Mouse (Mus musculus) subcutaneous adipose tissue, adult 2 months (tissue): ENCODE measurements around the gene Reps2. TPM values are rescaled to one million over a fixed set of nuclear protein-coding genes. Genes with fewer than 3 reads are reported as not detected.

Experiments used
- polyA plus RNA-seq: library from polyadenylated mRNA; depleted of rRNA; stranded (reverse); fragments of >200 nt; gene quantifications from 2 replicates; pipeline ENCODE4 v1.2.3, GENCODE M21; 2012; ENCODE audit warnings: low replicate concordance; rRNA removed

Reps2 gene
- 1.2 and 3.3 TPM in 2 replicates for polyA plus RNA-seq

DNA sequence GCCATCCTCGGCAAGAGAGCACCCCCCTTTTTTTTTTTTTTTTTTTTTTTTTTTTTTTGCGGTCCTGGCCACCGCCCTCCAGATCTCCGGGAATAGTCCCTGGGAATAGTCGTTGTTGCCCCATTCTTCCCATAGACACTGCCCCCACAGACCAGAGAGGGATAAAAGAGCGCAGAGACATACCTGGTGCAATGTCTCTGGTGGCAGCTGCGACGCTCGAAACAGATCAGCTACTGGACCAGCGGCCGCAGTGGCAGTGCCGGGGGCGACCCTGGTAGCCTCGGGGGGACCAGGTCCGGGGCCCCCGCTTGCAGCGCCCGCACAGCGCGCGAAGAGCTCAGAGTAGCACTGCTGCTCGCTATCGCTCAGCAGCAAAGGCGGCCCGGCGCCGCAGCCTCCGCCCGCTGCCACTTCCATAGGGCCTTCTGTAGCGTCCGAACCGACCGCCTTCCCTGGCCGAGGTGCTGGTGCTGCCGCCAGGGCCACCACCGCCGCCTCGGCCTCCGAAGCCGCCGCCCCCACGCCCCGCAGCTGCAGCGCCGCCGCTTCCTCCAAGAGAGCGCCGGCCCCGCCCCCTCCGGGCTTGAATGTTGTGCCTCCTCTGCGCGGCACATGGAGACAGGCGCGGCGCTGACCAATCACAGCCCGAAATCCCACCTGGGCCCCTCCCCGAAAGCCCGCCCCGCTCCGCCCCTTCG, at the start of gene Reps2:
TSS of gene Reps2 (minus strand) at position 559 of the 698 bp plus-strand sequence.

Other genes starting within 250 kb of the Reps2 start
- 55.5 and 143 TPM in 2 replicates for gene Rbbp7, start 116.8 kb upstream of the Reps2 start, polyA plus RNA-seq
- 5.1 and 9.4 TPM in 2 replicates for gene Txlng, start 185.8 kb upstream of the Reps2 start, polyA plus RNA-seq
- gene Syap1, start 244.8 kb upstream of the Reps2 start, polyA plus RNA-seq: 29.7 and 48.0 TPM in 2 replicates